Mouse (Mus musculus): Measurements from ENCODE around the gene Becn1.

DNA sequence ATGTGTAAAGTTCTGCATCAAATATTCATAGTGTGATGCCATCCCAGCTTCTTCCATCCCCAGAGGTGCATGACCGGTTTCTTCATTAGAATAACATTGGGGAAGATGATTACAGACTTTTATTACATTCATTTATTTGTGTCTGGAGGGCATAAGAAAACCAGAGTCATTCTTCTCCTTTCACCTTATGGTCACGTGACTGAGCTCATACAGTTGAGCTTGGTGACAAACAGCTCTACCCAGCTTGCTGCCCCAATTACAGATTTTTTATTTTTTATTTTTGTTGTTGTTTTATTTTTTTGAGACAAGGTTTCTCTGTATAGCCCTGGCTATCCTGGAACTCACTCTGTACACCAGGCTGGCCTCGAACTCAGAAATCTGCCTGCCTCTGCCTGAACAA, 29.6 kb downstream of the Becn1 start:
- TF ChIP-seq EP300 (IDR thresholded peaks at IDR 0.05; ENCODE audit: low read depth) = no peak
- TF ChIP-seq CTCF (IDR thresholded peaks at IDR 0.05; ENCODE audit: low read depth) = no peak
